Mouse (Mus musculus) myocyte (in vitro differentiated cells): ENCODE measurements around the gene Cebpe. TPM values are rescaled to one million over a fixed set of nuclear protein-coding genes. Genes with fewer than 3 reads are reported as not detected.

Experiments
- H3K27me3 ChIP-seq: one replicate; pipeline ENCODE4 v1.6.1; 2011; ENCODE audit not compliant: control insufficient read depth, insufficient read depth, insufficient read length
- H3K36me3 ChIP-seq: one replicate; pipeline ENCODE4 v1.6.1; 2011; ENCODE audit not compliant: control insufficient read depth, insufficient read depth
- H3K4me2 ChIP-seq: one replicate; pipeline ENCODE4 v1.6.1; 2011; ENCODE audit warnings: low read depth, control low read depth
- H3K4me3 ChIP-seq: one replicate; pipeline ENCODE4 v1.5.1; 2011; ENCODE audit warnings: mild to moderate bottlenecking, control low read depth, moderate library complexity
- H3K79me2 ChIP-seq: one replicate; pipeline ENCODE4 v1.6.1; 2011; ENCODE audit not compliant: control insufficient read depth, insufficient read depth
- H3ac ChIP-seq: one replicate; pipeline ENCODE4 v1.6.1; 2011; ENCODE audit not compliant: control insufficient read depth, insufficient read length
- CEBPB ChIP-seq: IDR thresholded peaks from 2 replicates; pipeline ENCODE4 v1.6.1; 2011; ENCODE audit warnings: mild to moderate bottlenecking, moderate library complexity; ENCODE audit not compliant: poor library complexity, insufficient read depth, severe bottlenecking
- E2F4 ChIP-seq: IDR thresholded peaks from one replicate; pipeline ENCODE4 v1.6.1; 2011; ENCODE audit warnings: mild to moderate bottlenecking, control low read depth, moderate library complexity; ENCODE audit not compliant: insufficient read depth
- MAX ChIP-seq: IDR thresholded peaks from one replicate; pipeline ENCODE4 v1.6.1; 2011; ENCODE audit warnings: low read depth, mild to moderate bottlenecking, control low read depth
- MYOD1 ChIP-seq, 3 experiments: IDR thresholded peaks; one replicate each; pipeline ENCODE4 v1.6.1; 2011; ENCODE audit warnings: control low read depth in 2 of 3, low read depth in 2 of 3, mild to moderate bottlenecking in 2 of 3, moderate library complexity in 1 of 3; ENCODE audit not compliant: insufficient read length in 2 of 3, control insufficient read depth in 1 of 3
- MYOG ChIP-seq, 3 experiments: IDR thresholded peaks; one replicate each; pipeline ENCODE4 v1.6.1; 2011; ENCODE audit warnings: control low read depth in 2 of 3, low read depth in 2 of 3, mild to moderate bottlenecking in 2 of 3; ENCODE audit not compliant: insufficient read length in 2 of 3, control insufficient read depth in 1 of 3, insufficient read depth in 1 of 3
- POLR2A ChIP-seq: IDR thresholded peaks from one replicate; pipeline ENCODE4 v1.6.1; 2011; ENCODE audit warnings: low read depth, mild to moderate bottlenecking, control low read depth, moderate library complexity; ENCODE audit not compliant: insufficient read length
- POLR2AphosphoS2 ChIP-seq: IDR thresholded peaks from one replicate; pipeline ENCODE4 v1.6.1; 2011; ENCODE audit warnings: low read depth, control low read depth; ENCODE audit not compliant: insufficient read length
- REST ChIP-seq: IDR thresholded peaks from one replicate; pipeline ENCODE4 v1.6.1; 2011; ENCODE audit warnings: mild to moderate bottlenecking, control low read depth, moderate library complexity; ENCODE audit not compliant: insufficient read depth, insufficient read length
- SRF ChIP-seq: IDR thresholded peaks from one replicate; pipeline ENCODE4 v1.6.1; 2011; ENCODE audit warnings: low read depth; ENCODE audit not compliant: control insufficient read depth, insufficient read length
- TCF12 ChIP-seq: IDR thresholded peaks from one replicate; pipeline ENCODE4 v1.6.1; 2011; ENCODE audit warnings: mild to moderate bottlenecking, control low read depth; ENCODE audit not compliant: poor library complexity, insufficient read depth, severe bottlenecking
- TCF3 ChIP-seq: IDR thresholded peaks from one replicate; pipeline ENCODE4 v1.6.1; 2011; ENCODE audit warnings: low read depth, control low read depth; ENCODE audit not compliant: insufficient read length
- USF1 ChIP-seq: IDR thresholded peaks from one replicate; pipeline ENCODE4 v1.6.1; 2011; ENCODE audit warnings: low read depth, mild to moderate bottlenecking, control low read depth, moderate library complexity
- polyA plus RNA-seq: library from polyadenylated mRNA; unstranded; fragments of >200 nt; fragmentation: generic; extraction: Trizol; gene quantifications from one replicate; pipeline ENCODE4 v1.2.1, GENCODE M21; 2012; ENCODE audit warnings: missing spikeins

Gene Cebpe
- polyA plus RNA-seq, 1 experiment = not detected

DNA sequence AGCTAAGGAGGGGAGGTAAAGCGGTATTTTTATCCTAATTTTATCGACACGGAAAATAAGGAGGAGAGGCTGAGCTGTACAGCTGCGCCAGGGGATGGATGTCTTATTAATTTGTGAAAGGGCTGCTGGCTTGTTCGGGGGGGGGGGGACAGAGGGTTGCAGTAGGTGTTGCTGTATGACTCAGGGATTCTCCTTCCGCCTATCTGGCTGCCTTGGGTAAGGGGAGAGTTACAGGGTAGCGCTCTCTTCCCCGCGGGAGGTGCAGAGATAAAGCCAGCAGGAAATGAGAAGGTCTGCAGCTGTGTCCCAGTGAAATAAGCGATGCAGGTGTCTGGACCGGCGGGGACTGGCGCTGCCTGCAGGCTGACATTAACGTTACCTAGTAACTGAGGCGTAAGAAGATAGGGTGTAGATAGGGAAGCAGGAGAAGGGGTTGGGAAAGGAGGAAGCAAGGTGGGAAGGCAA is 2.7 kb upstream of the Cebpe start:
- Histone ChIP-seq H3ac (no peak overlapping the region), H3K27me3 (peaks cover 29% of the 10 kb centered on the region), H3K36me3 (no peaks in the 10 kb centered on the region), H3K4me3 (no peak overlapping the region), H3K79me2 (no peaks in the 10 kb centered on the region), H3K4me2 (peak overlapping the region; percentile 64)
- TF ChIP-seq E2F4 (no peak), MAX (no peak)

DNA sequence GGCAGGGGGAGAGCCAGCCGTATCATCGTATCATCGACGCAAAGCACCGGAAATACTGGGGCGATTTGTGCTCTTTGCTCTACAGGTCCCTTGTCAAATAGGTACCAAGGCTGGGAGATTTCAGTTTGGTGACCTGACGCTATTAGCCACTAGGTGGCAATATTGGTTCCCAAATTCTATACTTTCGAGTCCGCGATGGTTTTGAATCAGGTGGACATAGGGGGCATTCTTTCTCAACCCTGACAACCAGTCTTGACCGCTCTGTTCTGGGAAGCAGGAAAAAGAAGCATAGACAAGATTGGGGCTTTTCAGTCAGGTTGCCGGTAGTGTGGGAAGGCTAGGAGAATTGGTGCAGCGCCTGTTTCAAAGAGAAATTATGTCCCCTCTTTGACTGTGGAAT is 2.1 kb upstream of the Cebpe start:
- no peak overlapping the region for H3K4me3 ChIP-seq
- no peak for TF ChIP-seq USF1
- TF ChIP-seq CEBPB = no peak
- no peak for TF ChIP-seq E2F4
- no peak for TF ChIP-seq MAX
- no peak for TF ChIP-seq TCF12
- TF ChIP-seq POLR2A = no peak
- no peak for TF ChIP-seq SRF
- TF ChIP-seq REST = no peak
- no peak for TF ChIP-seq MYOG (IDR thresholded peaks at IDR 0.05; ENCODE audit: control insufficient read depth in 1 of 3, insufficient read depth in 1 of 3, insufficient read length in 2 of 3, low read depth in 2 of 3)
- no peak for TF ChIP-seq POLR2AphosphoS2
- TF ChIP-seq TCF3 = no peak
- TF ChIP-seq MYOD1 (IDR thresholded peaks at IDR 0.05; ENCODE audit: control insufficient read depth in 1 of 3, insufficient read length in 2 of 3, low read depth in 2 of 3) = no peak

GRCm38 (mm10) chr14:54712861-54713260 is 887 bp upstream of the Cebpe start:
- H3K79me2 ChIP-seq = no peaks in the 10 kb centered on the region
- no peak for TF ChIP-seq MAX
- TF ChIP-seq SRF = no peak
- no peak for TF ChIP-seq REST
- no peak for TF ChIP-seq POLR2AphosphoS2
- TF ChIP-seq TCF3 = no peak
- no peak for TF ChIP-seq E2F4
- no peak for TF ChIP-seq POLR2A
- no peak for TF ChIP-seq MYOD1 (IDR thresholded peaks at IDR 0.05; ENCODE audit: control insufficient read depth in 1 of 3, insufficient read length in 2 of 3, low read depth in 2 of 3)
- no peak overlapping the region for H3K4me3 ChIP-seq
- peaks cover 43% of the 10 kb centered on the region for H3K27me3 ChIP-seq
- H3ac ChIP-seq = no peak overlapping the region
- H3K4me2 ChIP-seq = no peak overlapping the region
- no peaks in the 10 kb centered on the region for H3K36me3 ChIP-seq

More for the DNA sequence above, 2.1 kb upstream of the Cebpe start:
- H3K4me2 ChIP-seq = peak overlapping the region; percentile 64
- H3ac ChIP-seq = no peak overlapping the region
- no peaks in the 10 kb centered on the region for H3K79me2 ChIP-seq
- peaks cover 32% of the 10 kb centered on the region for H3K27me3 ChIP-seq
- no peaks in the 10 kb centered on the region for H3K36me3 ChIP-seq

GRCm38 (mm10) chr14:54709054-54709453 is 2.9 kb downstream of the Cebpe start:
- no peak for TF ChIP-seq TCF3
- TF ChIP-seq CEBPB = no peak
- no peak for TF ChIP-seq SRF
- no peaks in the 10 kb centered on the region for H3K79me2 ChIP-seq
- no peak overlapping the region for H3ac ChIP-seq
- no peaks in the 10 kb centered on the region for H3K36me3 ChIP-seq
- peaks cover 59% of the 10 kb centered on the region for H3K27me3 ChIP-seq
- no peak overlapping the region for H3K4me3 ChIP-seq
- no peak overlapping the region for H3K4me2 ChIP-seq

GRCm38 (mm10) chr14:54706589-54707320 is 5.2 kb downstream of the Cebpe start:
- no peaks in the 10 kb centered on the region for H3K36me3 ChIP-seq
- no peak for TF ChIP-seq POLR2AphosphoS2
- no peak overlapping the region for H3ac ChIP-seq
- H3K79me2 ChIP-seq = no peaks in the 10 kb centered on the region
- H3K27me3 ChIP-seq = peaks cover 66% of the 10 kb centered on the region
- H3K4me3 ChIP-seq = no peak overlapping the region
- no peak overlapping the region for H3K4me2 ChIP-seq

GRCm38 (mm10) chr14:54705844-54706243 is 6.1 kb downstream of the Cebpe start:
- Histone ChIP-seq H3K4me3 (no peak overlapping the region), H3K36me3 (no peaks in the 10 kb centered on the region), H3K4me2 (no peak overlapping the region), H3K79me2 (no peaks in the 10 kb centered on the region), H3K27me3 (peaks cover 57% of the 10 kb centered on the region), H3ac (no peak overlapping the region)
- TF ChIP-seq POLR2AphosphoS2 (no peak), REST (no peak), USF1 (no peak), TCF12 (no peak), POLR2A (no peak), MYOG (IDR thresholded peaks at IDR 0.05; ENCODE audit: control insufficient read depth in 1 of 3, insufficient read depth in 1 of 3, insufficient read length in 2 of 3, low read depth in 2 of 3) (no peak), CEBPB (no peak), MYOD1 (IDR thresholded peaks at IDR 0.05; ENCODE audit: control insufficient read depth in 1 of 3, insufficient read length in 2 of 3, low read depth in 2 of 3) (no peak), E2F4 (no peak), MAX (no peak), TCF3 (no peak), SRF (no peak)
